Mouse (Mus musculus): Measurements from ENCODE around the gene Olfr16.

Gene Olfr16

GRCm38 (mm10) chr1:172950160-172950559 lies at the start of gene Olfr16:
Olfr16 (plus strand) TSS chr1:172950409.
- WGBS, result 55% methylated on average over 1 of the region's 1 CpGs

- WGBS, result 77% methylated on average over 1 of the region's 1 CpGs
These were observed 33.1 kb upstream of the Olfr16 start for GRCm38 (mm10) chr1:172917115-172917514.

- WGBS, result 51% methylated on average over 2 of the region's 2 CpGs
These were observed 31.8 kb upstream of the Olfr16 start for GRCm38 (mm10) chr1:172918450-172918849.

GRCm38 (mm10) chr1:172932197-172932596 lies 18.0 kb upstream of the Olfr16 start:
- WGBS, result 93% methylated on average over 2 of the region's 2 CpGs

GRCm38 (mm10) chr1:172951171-172951720 lies 1.0 kb downstream of the Olfr16 start:
- 72% methylated on average over 2 of the region's 2 CpGs for WGBS

- 74% methylated on average over 4 of the region's 4 CpGs for WGBS
These were observed 5.2 kb downstream of the Olfr16 start for GRCm38 (mm10) chr1:172955376-172955775.

GRCm38 (mm10) chr1:172960452-172960851 lies 10.2 kb downstream of the Olfr16 start:
- WGBS, result 24% methylated on average over 1 of the region's 1 CpGs

GRCm38 (mm10) chr1:172989794-172990634 lies 39.8 kb downstream of the Olfr16 start:
- WGBS, result 87% methylated on average over 12 of the region's 12 CpGs

- 83% methylated on average over 3 of the region's 3 CpGs for WGBS
These were observed 40.4 kb downstream of the Olfr16 start for GRCm38 (mm10) chr1:172990635-172991009.
